Mouse (Mus musculus): ENCODE measurements around the gene Hhipl2. TPM values are rescaled to one million over a fixed set of nuclear protein-coding genes. Genes with fewer than 3 reads are reported as not detected.
A peak's percentile ranks its signal among the peaks of the same experiment; 100 is the strongest.
"Not testable (repeated sequence)": the region's sequence is repeated elsewhere in the genome, so short reads cannot be mapped to it uniquely, and the experiment has no call there.

Gene Hhipl2
- not detected in 2 replicates for polyA plus RNA-seq (2015; fragmentation: Nextera tagmentation; extraction: Ambion mirVana)

DNA sequence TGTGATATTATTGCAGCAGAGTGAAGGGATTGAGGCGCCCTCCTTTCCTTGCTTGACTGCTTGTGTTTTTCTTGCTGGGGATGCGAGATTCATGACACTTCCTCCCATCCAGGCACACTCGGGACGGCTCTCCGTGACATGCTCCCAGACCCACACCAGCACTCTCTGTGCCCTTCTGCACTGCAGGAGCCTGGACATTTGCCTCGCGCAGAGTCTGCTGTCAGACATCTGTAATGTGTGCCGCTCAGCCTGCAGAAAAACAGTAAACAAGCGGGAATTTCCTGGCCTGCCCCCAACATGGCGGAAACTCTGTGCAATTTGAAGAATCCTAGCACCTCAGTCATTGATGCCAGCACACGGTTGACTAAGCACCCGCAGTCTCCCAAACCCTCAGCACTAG lies at the start of gene Hhipl2:
Hhipl2 (plus strand) TSS at position 343 of the 400 bp plus-strand sequence.
- 67% methylated on average over 12 of the region's 12 CpGs for WGBS (ENCODE audit: insufficient replicate concordance)

DNA sequence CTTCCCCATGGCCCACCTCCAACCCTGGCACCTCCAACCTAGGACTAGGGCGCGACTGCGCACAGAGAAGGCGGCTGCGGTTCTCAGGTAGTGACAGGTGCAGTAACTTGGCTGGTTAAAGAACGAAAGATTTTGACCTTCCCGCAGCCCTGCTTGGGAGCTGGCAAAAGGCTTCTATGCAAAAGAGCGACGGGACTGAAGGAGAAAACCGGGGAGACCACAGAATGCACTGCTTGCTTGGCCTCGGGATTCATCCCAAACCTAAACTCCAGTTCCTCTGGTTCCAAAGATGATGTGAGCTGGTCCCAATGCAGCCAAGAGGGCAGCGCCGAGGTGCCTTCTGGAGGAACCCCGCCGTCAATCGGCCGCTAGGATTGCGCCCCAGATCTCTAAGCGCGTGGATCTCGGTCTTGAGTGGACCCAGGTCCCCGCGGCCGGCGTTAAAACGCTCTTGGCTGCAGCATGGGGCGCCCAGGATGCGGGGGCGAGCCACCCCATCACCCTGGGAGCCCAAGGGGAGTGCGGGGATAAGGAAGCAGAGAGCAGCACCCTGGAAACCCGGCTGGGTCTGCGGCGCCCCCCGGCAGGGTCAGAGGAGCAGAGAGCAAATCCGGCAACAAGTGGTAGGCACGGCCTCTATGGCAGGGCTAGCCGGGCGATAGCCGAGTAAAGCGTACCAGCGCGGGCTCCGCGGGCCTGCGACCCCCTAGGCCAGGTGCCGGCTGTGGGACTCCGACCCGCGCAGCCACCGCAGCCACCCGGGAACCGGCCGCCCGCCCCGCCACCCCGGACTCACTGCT lies 49.2 kb upstream of the Hhipl2 start:
- peak; percentile 36 for ATAC-seq (ENCODE audit: low read depth)
- H3K9me3 ChIP-seq (replicated peaks; ENCODE audit: control insufficient read depth, low read length) = no peaks in the 10 kb centered on the region
- peak overlapping the region; percentile 73 for H3K4me3 ChIP-seq (ENCODE audit: low read depth, low read length)
- no peaks in the 10 kb centered on the region; the same call in 1 of the 2 replicates for H3K36me3 ChIP-seq (ENCODE audit: control insufficient read depth, insufficient read depth)
- peak overlapping the region; percentile 84 for H3K9ac ChIP-seq (ENCODE audit: low read depth, low read length)
- peaks cover 14% of the 10 kb centered on the region for H3K27me3 ChIP-seq (ENCODE audit: control insufficient read depth, insufficient read depth, low read depth, low read length)
- peaks cover 11% of the 10 kb centered on the region for H3K4me1 ChIP-seq (ENCODE audit: control insufficient read depth, low read depth, low read length)
- WGBS (ENCODE audit: insufficient replicate concordance) = 4% methylated on average over 56 of the region's 56 CpGs
- peak overlapping the region; percentile 93 for H3K4me2 ChIP-seq (ENCODE audit: low read depth, low read length)
- H3K27ac ChIP-seq (ENCODE audit: low read length) = no peak overlapping the region

More for the DNA sequence above, at the start of gene Hhipl2:
- no peak for ATAC-seq (ENCODE audit: low read depth)
- no peak within 1 kb of the TSS for H3K9ac ChIP-seq (ENCODE audit: low read depth, low read length)
- no peaks in the 10 kb centered on the region for H3K9me3 ChIP-seq (replicated peaks; ENCODE audit: control insufficient read depth, low read length)
- H3K27ac ChIP-seq (ENCODE audit: low read length) = no peak within 1 kb of the TSS
- no peaks in the 10 kb centered on the region for H3K27me3 ChIP-seq (ENCODE audit: control insufficient read depth, insufficient read depth, low read depth, low read length)
- no peak within 1 kb of the TSS for H3K4me2 ChIP-seq (ENCODE audit: low read depth, low read length)
- no peaks in the 10 kb centered on the region for H3K36me3 ChIP-seq (ENCODE audit: control insufficient read depth, insufficient read depth)
- H3K4me3 ChIP-seq (ENCODE audit: low read depth, low read length) = no peak within 1 kb of the TSS
- no peaks in the 10 kb centered on the region for H3K4me1 ChIP-seq (ENCODE audit: control insufficient read depth, low read depth, low read length)

DNA sequence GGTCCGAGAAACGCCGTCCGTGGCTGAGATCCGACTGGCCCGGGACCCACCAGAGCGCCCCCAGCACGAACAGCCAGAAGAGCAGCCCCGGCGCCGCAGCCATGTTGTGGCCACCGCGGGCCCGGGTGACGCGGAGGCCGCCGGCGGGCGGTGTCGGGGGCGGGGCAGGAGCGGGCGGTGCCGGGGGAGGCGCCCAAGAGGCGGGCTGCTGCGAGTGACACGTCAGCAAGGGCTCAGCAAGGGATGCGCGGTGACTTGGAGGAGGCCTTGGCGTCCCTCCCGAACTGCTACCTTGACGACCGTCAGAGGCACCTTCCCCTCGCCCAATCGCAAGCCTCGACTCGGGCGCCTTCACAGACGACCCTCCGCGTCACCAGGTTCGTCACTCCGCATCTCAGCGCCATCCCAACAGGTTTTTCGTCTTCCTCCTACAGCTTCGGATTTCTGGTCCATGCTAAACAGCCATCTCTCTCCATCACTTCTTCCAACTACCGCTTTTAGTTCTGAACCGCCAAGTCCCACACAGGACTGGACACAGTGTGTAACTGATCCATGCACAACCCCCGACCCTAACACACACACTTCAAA lies 48.5 kb upstream of the Hhipl2 start, which contains the start of gene Mia3:
Mia3 (minus strand) TSS at position 127 of the 588 bp plus-strand sequence.
- WGBS (ENCODE audit: insufficient replicate concordance) = under 1% methylated on average over 47 of the region's 51 CpGs

DNA sequence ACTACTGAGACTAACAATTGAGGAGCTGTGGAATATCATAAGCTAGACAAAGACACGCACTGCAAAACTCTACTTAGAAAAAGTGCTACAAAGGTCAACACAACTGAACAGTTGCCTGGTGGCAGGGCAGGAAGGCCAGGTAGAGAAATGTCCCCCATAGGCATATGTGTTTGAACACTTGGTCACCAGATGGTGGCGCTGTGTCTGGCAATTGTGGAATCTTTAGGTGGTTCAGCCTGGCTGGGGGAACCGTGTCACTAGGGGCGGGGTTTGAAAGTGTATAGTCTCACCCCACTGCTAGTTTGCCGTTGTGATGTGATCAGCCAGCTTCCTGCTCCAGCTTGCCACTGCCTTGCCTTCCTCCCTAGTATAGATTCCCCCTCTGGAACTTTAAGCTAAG lies 43.3 kb upstream of the Hhipl2 start:
- no peak overlapping the region for H3K4me2 ChIP-seq (ENCODE audit: low read depth, low read length)
- no peak overlapping the region for H3K4me3 ChIP-seq (ENCODE audit: low read depth, low read length)
- ATAC-seq (ENCODE audit: low read depth) = no peak
- H3K27ac ChIP-seq (ENCODE audit: low read length) = no peak overlapping the region
- no peaks in the 10 kb centered on the region for H3K9me3 ChIP-seq (replicated peaks; ENCODE audit: control insufficient read depth, low read length)
- WGBS (ENCODE audit: insufficient replicate concordance) = 57% methylated on average over 5 of the region's 5 CpGs
- H3K36me3 ChIP-seq (ENCODE audit: control insufficient read depth, insufficient read depth) = no peaks in the 10 kb centered on the region
- no peaks in the 10 kb centered on the region for H3K27me3 ChIP-seq (ENCODE audit: control insufficient read depth, insufficient read depth, low read depth, low read length)
- no peak overlapping the region for H3K9ac ChIP-seq (ENCODE audit: low read depth, low read length)
- peaks cover 10% of the 10 kb centered on the region for H3K4me1 ChIP-seq (ENCODE audit: control insufficient read depth, low read depth, low read length)

More for the DNA sequence above, 48.5 kb upstream of the Hhipl2 start, which contains the start of gene Mia3:
- Histone ChIP-seq H3K27me3 (ENCODE audit: control insufficient read depth, insufficient read depth, low read depth, low read length) (peaks cover 14% of the 10 kb centered on the region), H3K9me3 (replicated peaks; ENCODE audit: control insufficient read depth, low read length) (no peaks in the 10 kb centered on the region), H3K4me1 (ENCODE audit: control insufficient read depth, low read depth, low read length) (peaks cover 11% of the 10 kb centered on the region), H3K36me3 (ENCODE audit: control insufficient read depth, insufficient read depth) (no peaks in the 10 kb centered on the region; the same call in 1 of the 2 replicates), H3K9ac (ENCODE audit: low read depth, low read length) (peak within 1 kb of the TSS; percentile 84), H3K27ac (ENCODE audit: low read length) (no peak within 1 kb of the TSS), H3K4me3 (ENCODE audit: low read depth, low read length) (peak within 1 kb of the TSS; percentile 73), H3K4me2 (ENCODE audit: low read depth, low read length) (peak within 1 kb of the TSS; percentile 93)
- ATAC-seq (ENCODE audit: low read depth) = peak; percentile 99

DNA sequence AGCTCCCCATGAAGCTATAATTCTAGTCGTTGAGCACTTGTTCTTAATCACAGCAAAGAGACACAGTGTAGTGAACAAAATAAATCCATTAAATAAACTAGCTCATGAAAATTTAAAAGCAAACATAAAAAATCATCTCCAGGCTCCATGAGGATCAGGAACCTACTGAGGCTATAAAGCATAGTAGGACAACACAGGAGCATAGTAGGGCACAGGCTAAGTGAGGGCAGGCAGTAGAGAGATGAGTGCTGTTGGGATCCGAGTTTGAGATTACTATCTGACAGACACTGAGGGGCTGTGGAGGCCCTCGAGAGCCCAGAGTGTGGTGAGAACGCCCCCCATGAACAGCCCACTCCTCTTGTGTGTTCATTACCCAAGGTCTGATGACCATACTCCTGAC lies 41.0 kb upstream of the Hhipl2 start:
- Histone ChIP-seq H3K9ac (ENCODE audit: low read depth, low read length) (no peak overlapping the region), H3K4me3 (ENCODE audit: low read depth, low read length) (no peak overlapping the region), H3K4me2 (ENCODE audit: low read depth, low read length) (no peak overlapping the region), H3K27me3 (ENCODE audit: control insufficient read depth, insufficient read depth, low read depth, low read length) (no peaks in the 10 kb centered on the region), H3K9me3 (replicated peaks; ENCODE audit: control insufficient read depth, low read length) (no peaks in the 10 kb centered on the region), H3K4me1 (ENCODE audit: control insufficient read depth, low read depth, low read length) (peaks cover 4% of the 10 kb centered on the region), H3K36me3 (ENCODE audit: control insufficient read depth, insufficient read depth) (no peaks in the 10 kb centered on the region), H3K27ac (ENCODE audit: low read length) (no peak overlapping the region)
- no peak for ATAC-seq (ENCODE audit: low read depth)
- WGBS (ENCODE audit: insufficient replicate concordance) = 45% methylated on average over 4 of the region's 4 CpGs

DNA sequence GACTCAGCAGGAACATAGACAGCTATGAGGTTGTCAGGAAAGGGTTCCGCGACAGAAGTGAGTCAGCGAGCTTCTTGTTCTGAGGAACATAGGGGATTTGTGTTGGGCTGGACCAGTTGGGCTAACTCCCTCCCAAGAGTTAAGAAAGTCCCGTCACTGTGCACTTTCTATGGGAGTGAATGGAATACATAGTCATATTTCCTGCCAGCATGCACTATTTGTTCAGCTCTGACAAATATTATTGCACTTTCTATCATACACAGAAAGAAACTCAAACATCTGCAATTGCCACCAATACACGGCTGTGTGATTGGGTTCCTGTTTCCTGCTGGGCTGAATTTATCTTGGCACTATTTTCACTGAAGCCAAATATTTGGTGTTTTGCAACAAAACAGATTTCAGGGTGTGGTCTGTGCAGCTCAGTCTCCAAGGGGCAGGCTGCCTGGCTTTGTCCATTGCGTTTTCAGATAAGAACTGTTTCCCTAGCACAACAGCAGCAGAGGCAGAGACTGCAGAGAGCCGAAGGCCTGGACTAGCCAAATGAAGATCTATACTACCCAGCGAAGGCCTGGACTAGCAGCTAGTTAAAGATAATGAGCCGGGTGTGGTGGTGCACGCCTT lies 39.6 kb upstream of the Hhipl2 start:
- Histone ChIP-seq H3K4me3 (ENCODE audit: low read depth, low read length) (no peak overlapping the region), H3K27ac (ENCODE audit: low read length) (no peak overlapping the region), H3K4me1 (ENCODE audit: control insufficient read depth, low read depth, low read length) (peaks cover 4% of the 10 kb centered on the region), H3K36me3 (ENCODE audit: control insufficient read depth, insufficient read depth) (no peaks in the 10 kb centered on the region), H3K27me3 (ENCODE audit: control insufficient read depth, insufficient read depth, low read depth, low read length) (no peaks in the 10 kb centered on the region), H3K4me2 (ENCODE audit: low read depth, low read length) (no peak overlapping the region), H3K9ac (ENCODE audit: low read depth, low read length) (no peak overlapping the region), H3K9me3 (replicated peaks; ENCODE audit: control insufficient read depth, low read length) (no peaks in the 10 kb centered on the region)
- ATAC-seq (ENCODE audit: low read depth) = peak; percentile 59
- WGBS (ENCODE audit: insufficient replicate concordance) = 35% methylated on average over 10 of the region's 10 CpGs

DNA sequence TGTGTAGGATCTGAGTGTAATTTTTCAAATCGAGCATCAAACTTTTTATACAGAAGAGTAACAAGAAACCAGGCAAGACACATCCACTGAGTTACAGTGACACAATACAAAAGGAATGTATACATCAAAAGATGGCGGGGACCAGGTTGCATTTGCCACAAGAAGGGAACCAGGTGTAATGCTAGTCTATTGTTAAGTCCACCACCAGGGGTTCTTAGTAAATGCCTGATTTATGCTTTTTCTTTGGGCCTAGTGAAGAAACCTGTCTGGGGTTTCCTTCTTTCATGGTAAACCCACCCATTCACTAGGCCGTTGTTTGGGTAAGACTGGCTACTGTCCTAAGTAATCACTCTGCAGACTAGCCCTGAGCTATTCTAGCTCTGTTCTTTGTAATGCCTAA lies 38.6 kb upstream of the Hhipl2 start:
- WGBS (ENCODE audit: insufficient replicate concordance) = 76% methylated on average over 3 of the region's 3 CpGs
- not testable (repeated sequence) for H3K36me3 ChIP-seq (ENCODE audit: control insufficient read depth, insufficient read depth); H3K27me3 ChIP-seq (ENCODE audit: control insufficient read depth, insufficient read depth, low read depth, low read length); H3K4me3 ChIP-seq (ENCODE audit: low read depth, low read length); H3K4me2 ChIP-seq (ENCODE audit: low read depth, low read length); ATAC-seq (ENCODE audit: low read depth); H3K9me3 ChIP-seq (replicated peaks; ENCODE audit: control insufficient read depth, low read length); H3K4me1 ChIP-seq (ENCODE audit: control insufficient read depth, low read depth, low read length); H3K9ac ChIP-seq (ENCODE audit: low read depth, low read length); H3K27ac ChIP-seq (ENCODE audit: low read length)

DNA sequence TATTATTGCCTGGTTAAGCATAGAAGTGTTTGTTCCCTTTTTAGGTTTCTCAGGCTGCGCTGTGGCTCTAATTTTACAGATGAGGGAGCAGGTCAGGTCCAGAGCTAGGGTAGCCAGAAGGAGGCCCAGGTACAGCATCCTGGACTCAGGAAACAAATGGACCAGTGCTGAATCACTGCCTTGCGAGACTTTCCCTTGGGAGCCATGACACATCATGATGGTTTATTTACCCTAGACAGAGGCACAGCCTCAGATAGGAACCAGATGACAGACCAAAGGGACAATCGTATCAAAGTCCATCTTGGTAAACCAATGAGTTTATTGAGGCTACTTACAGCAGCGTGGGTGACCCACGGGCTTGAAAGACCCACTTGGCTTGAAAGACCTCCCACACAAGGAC lies 36.2 kb upstream of the Hhipl2 start:
- no peak overlapping the region for H3K9ac ChIP-seq (ENCODE audit: low read depth, low read length)

DNA sequence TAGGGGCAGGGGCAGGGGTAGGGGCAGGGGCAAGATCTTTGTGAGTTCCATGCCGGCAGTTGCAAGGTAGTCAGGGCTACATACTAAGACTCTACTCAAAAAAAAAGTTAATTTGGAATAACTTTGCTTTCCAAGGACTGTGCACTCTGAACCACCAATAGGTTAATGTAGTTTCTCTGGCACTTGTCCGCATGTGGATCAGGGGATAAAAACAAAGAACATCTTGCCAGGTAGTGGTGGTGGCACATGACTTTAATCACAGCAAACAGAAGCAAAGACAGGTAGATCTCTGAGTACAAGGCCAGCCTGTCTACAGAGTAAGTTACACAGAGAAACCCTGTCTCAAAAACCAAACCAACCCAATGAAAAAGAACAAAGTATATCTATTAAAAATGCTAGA lies 35.4 kb upstream of the Hhipl2 start:
- WGBS (ENCODE audit: insufficient replicate concordance) = 66% methylated on average over 2 of the region's 2 CpGs
- no peak overlapping the region for H3K9ac ChIP-seq (ENCODE audit: low read depth, low read length)
- no peaks in the 10 kb centered on the region for H3K27me3 ChIP-seq (ENCODE audit: control insufficient read depth, insufficient read depth, low read depth, low read length)
- H3K36me3 ChIP-seq (ENCODE audit: control insufficient read depth, insufficient read depth) = no peaks in the 10 kb centered on the region
- H3K4me3 ChIP-seq (ENCODE audit: low read depth, low read length) = no peak overlapping the region
- no peak for ATAC-seq (ENCODE audit: low read depth)
- no peaks in the 10 kb centered on the region for H3K9me3 ChIP-seq (replicated peaks; ENCODE audit: control insufficient read depth, low read length)
- H3K4me1 ChIP-seq (ENCODE audit: control insufficient read depth, low read depth, low read length) = peaks cover 4% of the 10 kb centered on the region
- no peak overlapping the region for H3K4me2 ChIP-seq (ENCODE audit: low read depth, low read length)
- H3K27ac ChIP-seq (ENCODE audit: low read length) = no peak overlapping the region

More for the DNA sequence above, 36.2 kb upstream of the Hhipl2 start:
- H3K4me3 ChIP-seq (ENCODE audit: low read depth, low read length) = no peak overlapping the region
- no peak for ATAC-seq (ENCODE audit: low read depth)
- peaks cover 4% of the 10 kb centered on the region for H3K4me1 ChIP-seq (ENCODE audit: control insufficient read depth, low read depth, low read length)
- H3K9me3 ChIP-seq (replicated peaks; ENCODE audit: control insufficient read depth, low read length) = no peaks in the 10 kb centered on the region
- H3K36me3 ChIP-seq (ENCODE audit: control insufficient read depth, insufficient read depth) = no peaks in the 10 kb centered on the region
- no peaks in the 10 kb centered on the region for H3K27me3 ChIP-seq (ENCODE audit: control insufficient read depth, insufficient read depth, low read depth, low read length)
- 60% methylated on average over 5 of the region's 5 CpGs for WGBS (ENCODE audit: insufficient replicate concordance)
- H3K27ac ChIP-seq (ENCODE audit: low read length) = no peak overlapping the region
- no peak overlapping the region for H3K4me2 ChIP-seq (ENCODE audit: low read depth, low read length)
